ENCODE assay signal across 8 mouse cellular contexts in the genomic region with DNA sequence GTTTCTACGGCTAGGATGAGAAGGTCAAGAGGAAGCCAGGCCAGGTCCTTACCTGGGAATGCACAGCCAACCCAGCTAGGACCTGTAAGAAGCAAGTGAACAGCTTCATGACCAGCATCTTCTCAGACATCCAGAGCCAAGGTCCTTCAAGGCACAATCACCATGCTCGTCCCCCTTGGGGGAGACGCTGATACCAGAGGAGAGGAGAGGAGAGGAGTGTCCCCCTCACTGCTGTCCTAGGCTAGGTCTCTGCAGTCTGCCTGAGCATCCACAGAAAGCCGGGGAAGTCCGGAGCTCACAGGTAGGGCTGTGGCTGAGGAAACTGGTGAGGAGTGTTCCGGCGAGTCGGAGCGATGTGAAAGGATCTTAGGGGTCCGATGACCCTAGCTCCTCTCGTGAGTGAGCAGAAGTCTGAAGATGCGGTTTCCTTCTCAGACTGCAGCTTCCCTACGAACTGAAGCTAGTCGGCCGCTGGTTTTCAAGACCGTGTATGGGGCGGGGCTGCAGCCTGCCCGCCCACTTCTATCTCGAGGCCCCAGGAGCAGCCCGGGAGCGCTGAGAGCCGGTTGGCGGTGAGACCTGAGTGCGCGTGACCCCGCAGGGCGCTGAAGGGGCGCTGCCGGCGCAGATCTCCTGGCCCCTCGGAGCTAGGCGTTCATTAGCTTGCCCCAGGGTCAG. TPM values are rescaled to one million over a fixed set of nuclear protein-coding genes. Genes with fewer than 3 reads are reported as not detected.
DNase-seq lines count a peak whose midpoint lies in the region; ATAC-seq lines count a peak whose summit lies in the region.

No protein-coding gene starts in this region.

- 0 out of 2 replicates have a peak, but pooled peaks cover 3% of the 10 kb centered on the region for H3K27me3 ChIP-seq in embryonic facial prominence, embryonic 11.5 days (ENCODE audit: control insufficient read depth, insufficient read depth, low read length)
- H3K27me3 ChIP-seq in limb, embryonic 13.5 days: peaks cover 13% of the 10 kb centered on the region; the same call in 1 of the 2 replicates
- H3K27me3 ChIP-seq in midbrain, embryonic 12.5 days: peaks cover 31% of the 10 kb centered on the region

- no peaks in the 10 kb centered on the region for H3K36me3 ChIP-seq in embryonic facial prominence, embryonic 11.5 days (replicated peaks; ENCODE audit: control insufficient read depth, insufficient read depth, low read depth, low read length)
- H3K36me3 ChIP-seq in limb, embryonic 13.5 days: no peaks in the 10 kb centered on the region
- H3K36me3 ChIP-seq in midbrain, embryonic 12.5 days: no peaks in the 10 kb centered on the region

- H3K4me1 ChIP-seq in embryonic facial prominence, embryonic 11.5 days (ENCODE audit: control insufficient read depth, insufficient read depth, low read length): peaks cover 13% of the 10 kb centered on the region
- H3K4me1 ChIP-seq in limb, embryonic 13.5 days: peaks cover 56% of the 10 kb centered on the region
- peaks cover 35% of the 10 kb centered on the region for H3K4me1 ChIP-seq in midbrain, embryonic 12.5 days

- peak overlapping the region; percentile 34 for H3K4me3 ChIP-seq in embryonic facial prominence, embryonic 11.5 days (ENCODE audit: low read depth, low read length)
- peak overlapping the region; percentile 49 for H3K4me3 ChIP-seq in limb, embryonic 13.5 days
- peak overlapping the region; percentile 31 for H3K4me3 ChIP-seq in midbrain, embryonic 12.5 days

- H3K27ac ChIP-seq in embryonic facial prominence, embryonic 11.5 days (replicated peaks; ENCODE audit: low read depth, low read length): no peak overlapping the region
- H3K27ac ChIP-seq in limb, embryonic 13.5 days: peak overlapping the region; percentile 78; the same call in 1 of the 2 replicates
- no peak overlapping the region for H3K27ac ChIP-seq in midbrain, embryonic 12.5 days (replicated peaks)

- WGBS in embryonic facial prominence, embryonic 11.5 days: 2% methylated on average over 32 of the region's 32 CpGs
- WGBS in limb, embryonic 13.5 days: 1% methylated on average over 32 of the region's 32 CpGs
- WGBS in midbrain, embryonic 12.5 days: 3% methylated on average over 32 of the region's 32 CpGs

- intact Hi-C loops in left cerebral cortex, postnatal 4 days (cut with DNase I): no loop called here
- intact Hi-C loops in left cerebral cortex, postnatal 14 days (cut with DNase I): no loop called here
- intact Hi-C loops in heart, postnatal 10 days (cut with DNase I): no loop called here

- DNase-seq in left cerebral cortex, postnatal 4 days: peak; percentile 52
- no peak for DNase-seq in left cerebral cortex, postnatal 14 days (ENCODE audit: low spot score in 2 of 2)
- peak; percentile 76 for DNase-seq in embryonic facial prominence, embryonic 11.5 days (ENCODE audit: low spot score)
- DNase-seq in heart, postnatal 10 days: peak; percentile 64 to 66
- DNase-seq in testis, postnatal 14 days (ENCODE audit: low spot score): peak; percentile 60
- no peak for DNase-seq in gastrocnemius, postnatal 10 days

- no peaks in the 10 kb centered on the region for H3K9me3 ChIP-seq in embryonic facial prominence, embryonic 11.5 days (replicated peaks; ENCODE audit: control insufficient read depth, low read length)
- no peaks in the 10 kb centered on the region for H3K9me3 ChIP-seq in limb, embryonic 13.5 days
- no peaks in the 10 kb centered on the region for H3K9me3 ChIP-seq in midbrain, embryonic 12.5 days

- H3K9ac ChIP-seq in embryonic facial prominence, embryonic 11.5 days (replicated peaks; ENCODE audit: low read length): peak overlapping the region; percentile 56
- H3K9ac ChIP-seq in limb, embryonic 13.5 days: peak overlapping the region; percentile 67
- H3K9ac ChIP-seq in midbrain, embryonic 12.5 days (replicated peaks): peak overlapping the region; percentile 41

- ATAC-seq in embryonic facial prominence, embryonic 11.5 days (replicated peaks; ENCODE audit: insufficient number of reproducible peaks, low FRiP score, low TSS enrichment, low read depth): peak; percentile 30; the same call in 1 of the 2 replicates
- peak; percentile 31; the same call in 1 of the 2 replicates for ATAC-seq in limb, embryonic 13.5 days (ENCODE audit: low FRiP score, low read depth)
- ATAC-seq in midbrain, embryonic 12.5 days (ENCODE audit: low FRiP score, low read depth): no peak

- H3K4me2 ChIP-seq in embryonic facial prominence, embryonic 11.5 days (ENCODE audit: low read depth, low read length): peak overlapping the region; percentile 71
- peak overlapping the region; percentile 73 for H3K4me2 ChIP-seq in limb, embryonic 13.5 days (replicated peaks)
- peak overlapping the region; percentile 52 for H3K4me2 ChIP-seq in midbrain, embryonic 12.5 days (replicated peaks)

RNA-seq across cellular contexts. Expression of gene Pgf, which starts 0.6 kb away (rescaled TPM):
- total RNA-seq in left cerebral cortex, postnatal 4 days (2021): 1 to 10 TPM; 5.1 to 6.4 TPM
- 1 to 10 TPM; 2.5 to 2.7 TPM for total RNA-seq in left cerebral cortex, postnatal 14 days (2021)
- polyA plus RNA-seq in embryonic facial prominence, embryonic 11.5 days (2014; fragmentation: Nextera tagmentation; extraction: Ambion mirVana): 13.4 and 14.5 TPM in 2 replicates
- 1 to 10 TPM; 2.4 to 6.2 TPM for total RNA-seq in heart, postnatal 10 days (2021)
- polyA plus RNA-seq in limb, embryonic 13.5 days (2015; fragmentation: Nextera tagmentation; extraction: Ambion mirVana): 17.9 and 19.5 TPM in 2 replicates
- polyA plus RNA-seq in midbrain, embryonic 12.5 days (2016; fragmentation: Nextera tagmentation; extraction: Ambion mirVana): 5.7 and 6.2 TPM in 2 replicates
- 1 to 10 TPM; 2.4 to 4.0 TPM for total RNA-seq in gastrocnemius, postnatal 10 days (2021)

RNA-seq across cellular contexts. Expression of gene Rps6kl1, which starts 25.9 kb away (rescaled TPM):
- total RNA-seq in left cerebral cortex, postnatal 4 days (2021): 10 to 100 TPM; 41.2 to 44.1 TPM
- 10 to 100 TPM; 37.9 to 41.1 TPM for total RNA-seq in left cerebral cortex, postnatal 14 days (2021)
- 1.3 and 1.6 TPM in 2 replicates for polyA plus RNA-seq in embryonic facial prominence, embryonic 11.5 days (2014; fragmentation: Nextera tagmentation; extraction: Ambion mirVana)
- total RNA-seq in heart, postnatal 10 days (2021): 1 to 10 TPM; 3.2 to 3.8 TPM
- polyA plus RNA-seq in limb, embryonic 13.5 days (2015; fragmentation: Nextera tagmentation; extraction: Ambion mirVana): 0.31 and 0.33 TPM in 2 replicates
- 5.4 and 6.1 TPM in 2 replicates for polyA plus RNA-seq in midbrain, embryonic 12.5 days (2016; fragmentation: Nextera tagmentation; extraction: Ambion mirVana)
- total RNA-seq in gastrocnemius, postnatal 10 days (2021): under 1 TPM; 0.33 to 0.68 TPM

RNA-seq across cellular contexts. Expression of gene Eif2b2, which starts 42.3 kb away (rescaled TPM):
- 10 to 100 TPM; 63.5 to 67.2 TPM for total RNA-seq in left cerebral cortex, postnatal 4 days (2021)
- 10 to 100 TPM; 63.5 to 65.0 TPM for total RNA-seq in left cerebral cortex, postnatal 14 days (2021)
- 89.6 and 90.0 TPM in 2 replicates for polyA plus RNA-seq in embryonic facial prominence, embryonic 11.5 days (2014; fragmentation: Nextera tagmentation; extraction: Ambion mirVana)
- total RNA-seq in heart, postnatal 10 days (2021): 10 to 100 TPM; 56.5 to 57.8 TPM
- 78.3 and 79.9 TPM in 2 replicates for polyA plus RNA-seq in limb, embryonic 13.5 days (2015; fragmentation: Nextera tagmentation; extraction: Ambion mirVana)
- polyA plus RNA-seq in midbrain, embryonic 12.5 days (2016; fragmentation: Nextera tagmentation; extraction: Ambion mirVana): 85.7 and 86.6 TPM in 2 replicates
- total RNA-seq in gastrocnemius, postnatal 10 days (2021): 10 to 100 TPM; 76.1 to 95.2 TPM

Comparison
In these comparisons a context has a peak if more than half of its experiments do, and no peak if none do; other contexts are left out.
1. DNase-seq: peak in left cerebral cortex, postnatal 4 days (single experiment), embryonic facial prominence, embryonic 11.5 days (single experiment), heart, postnatal 10 days (2 of 2) and testis, postnatal 14 days (single experiment); none in left cerebral cortex, postnatal 14 days (0 of 2) and gastrocnemius, postnatal 10 days (single experiment).
2. RNA of gene Rps6kl1, which starts 25.9 kb away (total RNA-seq): 41.2 to 44.1 TPM in left cerebral cortex, postnatal 4 days and 37.9 to 41.1 TPM in left cerebral cortex, postnatal 14 days; 3.2 to 3.8 TPM in heart, postnatal 10 days and 0.33 to 0.68 TPM in gastrocnemius, postnatal 10 days; every median in the first group is over 4 times any median in the second.
3. Peak in every context shown above with its lines, with median percentiles within 50 percentile points of each other: H3K4me2 ChIP-seq, H3K4me3 ChIP-seq and H3K9ac ChIP-seq.